Mouse (Mus musculus) A20 (cell line): ENCODE measurements around the gene Mbd3.

Experiments
- DNase-seq: peaks from one replicate; pipeline ENCODE4 v3.0.0-alpha.2; 2011; ENCODE audit warnings: low read depth, low spot score

The Mbd3 gene

DNA sequence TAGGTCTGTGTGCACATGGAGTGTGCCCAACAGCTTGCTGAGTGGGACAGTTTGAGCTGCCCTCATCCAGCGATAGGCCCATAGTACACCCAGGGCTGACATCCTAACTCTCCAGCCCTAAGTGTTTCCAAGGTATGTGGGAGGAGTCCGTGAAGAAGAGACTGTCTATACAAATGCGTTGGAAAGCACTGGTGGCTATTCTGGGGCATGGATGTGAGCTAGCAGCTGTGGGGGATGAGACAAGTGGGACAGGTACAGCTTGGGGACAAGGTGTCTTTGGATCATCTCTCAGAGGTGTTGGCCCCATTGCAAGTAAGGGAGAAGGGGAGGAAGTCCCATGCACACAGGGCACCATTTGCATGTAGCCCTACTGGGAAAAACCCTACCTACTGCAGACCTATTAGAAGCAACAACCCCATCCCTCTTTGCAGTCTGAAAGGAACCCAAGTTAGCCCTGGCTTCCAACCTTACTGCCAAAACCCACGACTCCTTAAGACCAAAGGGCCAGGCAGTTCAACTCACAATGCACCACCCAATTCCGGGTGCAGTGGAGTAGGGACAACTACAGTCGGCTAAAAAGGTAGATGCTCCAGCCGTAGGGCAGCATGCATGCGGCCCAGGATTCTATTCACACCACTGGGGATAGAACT is 1.7 kb downstream of the Mbd3 start:
- peak; percentile 83 for DNase-seq

DNA sequence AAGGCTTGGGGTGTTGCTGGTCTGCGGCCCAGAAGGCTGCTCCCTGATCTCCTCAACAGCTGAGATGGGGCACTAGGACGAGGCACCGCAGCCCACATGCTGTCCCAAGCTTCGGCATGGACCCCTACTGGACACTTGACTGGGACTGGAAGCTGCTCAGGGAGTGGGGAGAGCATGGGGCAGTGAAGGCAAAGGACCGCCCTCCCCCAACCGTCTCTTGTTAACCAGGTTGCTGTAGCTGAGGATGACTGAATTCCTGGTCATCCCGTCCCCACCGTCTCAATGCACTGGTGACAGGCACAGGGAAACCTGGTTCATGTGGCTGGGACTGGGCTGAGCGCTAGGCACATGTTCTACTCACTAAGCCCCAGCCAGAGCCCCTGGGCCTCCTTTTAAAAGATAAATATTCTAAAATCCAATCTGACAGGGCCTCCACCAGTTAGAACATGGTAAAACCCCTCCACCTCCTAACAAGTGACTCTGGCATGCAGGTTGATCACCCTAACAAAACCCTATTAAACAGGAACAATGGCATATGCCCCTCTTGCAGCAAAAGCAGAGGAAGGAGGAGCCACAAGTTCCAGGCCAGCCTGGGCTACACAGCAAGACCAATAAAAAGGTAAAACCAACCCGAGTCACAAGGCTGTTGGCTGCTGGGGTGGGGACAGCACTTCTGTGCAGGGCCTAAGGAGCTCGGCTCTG is 2.4 kb downstream of the Mbd3 start:
- DNase-seq: no peak

DNA sequence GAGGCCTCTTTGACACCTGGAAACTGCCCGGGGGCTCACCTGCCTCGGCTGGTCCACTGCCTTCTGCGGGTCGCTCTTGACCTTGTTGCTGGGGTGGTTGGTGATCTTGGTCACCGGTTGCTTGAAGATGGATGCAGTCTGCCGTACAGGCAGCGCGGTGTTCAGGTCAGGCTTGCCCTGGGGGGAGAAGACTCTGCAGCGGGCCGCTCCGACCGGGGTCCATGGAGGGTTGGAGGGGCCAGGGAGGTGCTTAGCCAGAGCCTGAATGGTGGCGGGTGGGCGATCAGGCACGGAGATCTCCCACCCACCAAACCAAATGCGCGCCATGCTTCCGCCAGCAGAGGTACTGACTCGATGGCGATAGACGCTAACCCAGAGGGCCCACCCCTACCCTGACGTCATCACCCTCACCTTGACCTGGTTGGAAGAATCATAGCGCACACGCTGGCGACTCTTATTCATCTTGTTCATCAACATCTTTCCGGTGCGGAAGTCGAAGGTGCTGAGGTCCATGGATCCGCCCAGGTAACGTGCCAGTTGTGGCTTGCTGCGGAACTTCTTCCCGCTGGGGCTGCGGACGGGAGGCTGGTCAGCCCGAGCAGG is 4.2 kb downstream of the Mbd3 start:
- DNase-seq: no peak

DNA sequence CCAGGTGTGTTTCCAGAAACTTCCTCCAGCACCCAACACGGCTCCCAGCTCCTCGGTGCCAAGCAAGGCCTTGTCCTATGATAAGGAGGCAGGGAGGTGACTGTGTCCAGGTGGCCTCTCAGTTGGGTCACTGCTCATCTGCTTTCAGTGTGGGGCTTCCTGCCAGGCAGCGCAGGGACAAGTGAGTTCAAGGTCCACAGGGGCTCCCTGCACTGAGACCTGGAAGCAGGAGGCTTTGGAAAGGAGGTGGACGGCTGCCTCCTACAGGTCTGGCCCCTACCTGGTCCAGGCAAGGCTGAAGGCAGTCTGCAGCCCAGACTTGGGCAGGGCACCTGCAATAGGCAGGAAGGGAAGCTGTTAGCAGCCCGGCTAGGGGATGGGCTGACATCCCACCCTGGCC is 6.7 kb downstream of the Mbd3 start:
- no peak for DNase-seq

DNA sequence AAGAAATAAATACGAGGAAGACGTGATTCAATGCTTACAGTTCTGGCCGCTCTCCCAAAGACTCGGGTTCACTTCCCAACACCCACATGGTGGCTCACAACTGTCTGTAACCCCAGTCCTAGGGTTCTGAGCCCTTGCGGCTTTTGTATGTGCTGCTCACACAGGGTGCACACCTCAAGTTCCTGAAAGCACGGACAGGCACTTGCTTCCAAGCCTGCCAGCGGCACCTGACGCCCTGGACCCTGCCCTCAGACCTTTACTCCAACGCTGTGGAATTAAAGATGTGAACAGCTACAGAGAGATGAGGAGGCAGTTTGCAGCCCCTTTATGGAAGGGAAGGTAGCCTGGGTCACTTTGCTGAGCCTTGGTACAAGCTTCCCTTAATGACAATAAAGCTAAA is 8.7 kb downstream of the Mbd3 start:
- DNase-seq: no peak

DNA sequence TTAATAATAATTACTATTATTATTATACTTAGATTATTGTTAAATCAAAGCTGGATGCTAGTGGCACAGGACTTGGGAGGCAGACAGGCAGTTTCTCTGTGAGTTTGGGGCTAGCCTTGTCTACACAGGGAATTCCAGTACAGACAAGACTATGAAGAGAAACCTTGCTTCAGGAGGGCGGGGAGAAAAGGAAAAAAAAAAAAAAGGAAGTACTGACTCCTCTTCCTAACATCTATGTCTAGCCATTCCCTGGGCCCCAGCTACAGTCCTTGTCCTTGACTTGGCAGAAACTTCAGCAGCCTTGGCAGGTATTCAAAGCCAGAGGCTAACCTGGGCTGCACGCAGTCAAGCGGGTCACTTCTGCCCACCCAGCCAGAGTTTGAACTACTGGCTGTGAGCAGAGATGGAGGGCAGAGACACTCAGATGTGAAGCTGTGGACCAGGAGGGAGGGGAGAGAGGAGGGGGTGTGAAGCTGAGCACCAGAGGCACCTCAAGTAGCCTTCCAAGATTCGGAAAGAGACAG is 10.1 kb downstream of the Mbd3 start:
- no peak for DNase-seq

DNA sequence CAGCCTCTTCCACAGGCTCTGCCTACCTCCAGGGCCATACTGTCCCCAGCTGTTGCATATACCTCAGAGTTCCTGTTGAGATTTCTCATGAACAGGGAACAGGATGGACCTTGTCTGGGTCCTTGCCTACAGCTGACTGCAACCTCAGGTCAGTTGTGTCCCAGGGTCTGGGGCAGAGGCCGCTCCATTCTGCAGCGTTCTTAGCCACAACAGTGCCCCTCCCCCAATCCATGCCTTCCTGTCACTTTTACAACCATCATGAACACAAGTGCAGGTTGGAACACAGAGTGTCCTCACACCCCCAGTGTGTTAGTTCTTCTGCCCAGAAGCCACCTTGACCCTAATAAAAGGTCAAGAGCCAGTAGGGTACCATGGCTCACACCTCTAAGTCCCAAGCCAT is 10.6 kb downstream of the Mbd3 start:
- no peak for DNase-seq

DNA sequence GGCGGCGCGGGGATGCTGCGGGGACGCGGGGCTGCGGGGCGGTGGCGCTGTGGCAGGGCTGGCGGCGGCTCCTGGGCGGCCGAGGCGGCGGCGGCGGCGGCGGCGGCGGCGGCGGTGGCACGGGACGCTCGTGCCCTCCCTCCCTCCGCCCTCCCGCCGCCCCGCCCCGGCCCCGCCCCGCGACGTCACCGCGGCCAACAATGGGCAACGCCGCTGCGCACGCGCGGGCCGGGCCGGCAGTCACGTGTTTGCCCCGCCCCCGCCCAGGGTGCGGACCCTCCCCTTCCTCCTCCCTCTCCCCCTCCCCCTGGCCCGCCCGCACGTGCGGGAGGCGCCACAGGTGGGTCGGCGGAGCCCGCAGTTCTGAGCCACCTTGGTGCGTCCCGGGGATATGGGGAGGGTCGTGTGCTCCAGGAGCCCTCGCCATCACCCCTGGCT is 11.8 kb downstream of the Mbd3 start, which contains the start of gene Mex3d:
TSS of gene Mex3d (minus strand) at position 138 of the 438 bp plus-strand sequence.
- DNase-seq: peak; percentile 91

DNA sequence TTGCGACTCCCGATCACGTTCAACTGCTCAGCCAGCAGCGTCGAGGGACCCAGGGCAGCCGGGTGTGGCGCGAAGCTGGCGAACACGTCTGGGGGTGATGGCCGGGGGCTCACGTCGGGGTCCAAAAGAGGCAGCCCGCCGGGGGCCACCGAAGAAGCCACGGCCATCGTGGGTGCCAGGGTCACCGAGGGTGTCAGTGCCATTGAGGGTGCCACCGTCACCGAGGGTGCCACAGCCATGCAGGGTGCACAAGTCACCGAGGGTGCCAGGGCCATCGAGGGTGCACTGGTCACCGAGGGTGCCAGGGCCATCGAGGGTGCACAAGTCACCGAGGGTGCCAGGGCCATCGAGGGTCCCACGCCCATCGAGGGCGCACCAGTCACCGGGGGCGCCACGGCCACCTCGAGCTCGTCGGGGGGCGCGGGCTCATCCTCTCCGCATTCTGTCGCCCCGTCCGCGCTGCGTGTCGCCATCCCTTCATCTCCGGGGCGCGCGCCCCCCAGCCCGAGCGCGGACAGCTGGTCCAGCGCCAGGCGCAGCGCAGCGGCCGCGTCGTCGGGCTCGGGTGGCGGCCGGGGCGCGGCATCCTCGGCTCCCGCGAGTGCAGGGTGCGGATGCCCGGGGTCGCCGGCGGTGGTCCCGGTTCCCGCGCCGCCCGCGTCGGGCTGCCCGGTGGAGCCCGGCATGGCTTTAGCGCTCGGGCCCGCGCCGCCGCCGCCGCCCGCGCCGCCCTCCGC is 12.4 kb downstream of the Mbd3 start:
- DNase-seq: no peak

DNA sequence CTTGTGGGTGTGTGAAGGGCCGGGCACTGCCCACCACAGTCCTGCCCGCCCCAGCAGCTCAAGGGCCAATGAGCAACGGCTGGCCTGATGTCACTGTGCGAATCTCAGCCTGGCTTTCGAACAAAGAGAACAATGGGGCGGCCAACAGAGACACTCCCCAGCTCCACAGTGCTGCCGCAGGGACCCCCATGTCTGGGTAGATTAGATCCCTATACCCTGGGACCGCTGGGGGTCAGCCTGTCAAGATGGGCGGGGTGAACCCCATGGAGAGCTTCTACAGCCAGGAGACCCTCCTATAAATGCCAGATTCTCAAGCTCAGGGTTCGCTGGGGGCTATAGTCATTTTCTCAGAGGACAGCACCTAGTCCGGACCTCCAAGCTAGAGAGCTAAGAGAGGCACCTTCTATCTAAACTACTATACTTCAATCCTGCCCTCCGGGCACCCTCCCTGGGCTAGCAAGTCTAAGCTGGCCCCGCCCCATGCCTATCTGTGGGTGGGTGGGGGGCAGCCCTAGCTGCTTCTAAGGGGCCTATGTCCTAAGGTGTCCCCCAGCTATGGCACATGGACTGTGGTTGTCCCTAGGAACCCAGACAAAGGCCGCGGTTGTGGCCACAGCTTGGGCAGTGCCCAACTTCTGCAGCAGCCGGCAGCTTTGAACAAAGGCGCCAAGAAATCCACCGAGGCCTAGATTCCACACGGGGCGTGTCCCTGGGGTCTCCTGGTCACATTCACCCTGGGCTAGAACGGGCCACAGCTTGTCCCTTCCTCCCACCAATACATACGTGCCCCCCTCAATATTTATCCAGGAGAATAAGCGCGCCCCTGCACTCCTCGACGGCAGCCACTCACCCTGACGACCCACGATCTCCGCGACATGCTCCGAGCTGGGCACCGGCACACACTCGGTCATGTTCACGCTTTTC is 13.3 kb downstream of the Mbd3 start:
- no peak for DNase-seq

DNA sequence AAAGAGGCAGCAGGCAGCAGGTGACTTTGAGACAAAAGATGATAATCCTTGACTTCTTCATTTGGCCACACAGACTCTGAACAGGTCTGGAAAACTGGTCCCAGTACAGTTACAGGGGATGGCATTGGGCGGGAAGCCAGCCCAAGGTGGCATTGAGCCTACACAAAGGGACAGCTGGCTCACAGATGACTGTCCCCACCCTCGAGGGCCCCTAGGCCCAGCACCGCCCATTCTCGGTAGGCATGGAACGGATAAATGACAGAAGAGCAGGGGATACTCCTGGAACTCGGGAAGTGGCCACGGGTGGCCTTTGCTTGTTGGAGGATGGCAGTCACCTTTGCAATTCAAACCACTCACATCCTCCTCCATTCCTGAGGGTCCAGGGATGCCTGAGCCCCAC is 14.0 kb downstream of the Mbd3 start:
- no peak for DNase-seq

DNA sequence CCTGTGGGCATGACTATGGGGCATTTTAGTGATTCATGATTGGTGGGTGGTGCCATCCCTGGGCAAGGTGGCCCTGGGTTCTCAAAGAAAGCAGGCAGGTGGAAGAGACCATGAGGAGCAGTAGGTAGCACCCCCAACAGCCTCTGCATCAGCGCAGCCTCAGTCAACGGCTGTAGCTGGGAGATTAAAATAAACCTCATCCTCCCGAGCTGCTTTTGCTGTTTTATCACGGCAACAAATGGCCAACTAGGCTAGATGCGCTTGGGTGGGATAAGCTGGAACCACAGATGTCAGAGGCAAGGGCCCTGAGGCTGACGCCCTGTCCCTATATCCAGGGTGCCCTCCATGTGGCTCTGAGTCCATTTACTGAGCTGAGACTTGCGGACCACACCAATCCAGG is 14.6 kb downstream of the Mbd3 start:
- DNase-seq: no peak

DNA sequence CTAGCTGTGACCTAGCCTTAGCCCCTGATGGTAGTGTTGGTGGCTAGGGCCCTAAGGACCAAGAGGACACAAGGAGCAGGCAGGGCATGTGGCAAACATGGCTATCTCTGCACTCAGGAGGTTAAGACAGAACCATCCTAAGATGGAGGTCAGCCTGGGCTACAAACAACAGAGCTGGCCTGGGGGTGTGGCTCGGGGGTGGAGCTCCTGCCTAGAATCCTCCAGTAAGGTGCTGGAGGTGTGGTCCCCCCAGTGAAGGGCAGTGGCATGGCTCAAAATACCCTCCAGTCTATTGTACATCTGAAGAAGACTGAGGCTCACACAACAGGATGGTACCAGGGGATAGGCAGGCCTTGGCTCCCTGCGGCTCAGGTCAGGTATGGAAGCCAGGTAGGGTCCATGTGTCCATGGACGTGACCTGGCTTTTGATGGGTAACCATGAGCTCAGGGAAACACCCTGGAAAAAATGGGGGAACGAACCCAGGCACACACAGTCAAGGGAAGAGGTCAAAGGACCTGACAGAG is 15.2 kb downstream of the Mbd3 start:
- DNase-seq: peak; percentile 47

DNA sequence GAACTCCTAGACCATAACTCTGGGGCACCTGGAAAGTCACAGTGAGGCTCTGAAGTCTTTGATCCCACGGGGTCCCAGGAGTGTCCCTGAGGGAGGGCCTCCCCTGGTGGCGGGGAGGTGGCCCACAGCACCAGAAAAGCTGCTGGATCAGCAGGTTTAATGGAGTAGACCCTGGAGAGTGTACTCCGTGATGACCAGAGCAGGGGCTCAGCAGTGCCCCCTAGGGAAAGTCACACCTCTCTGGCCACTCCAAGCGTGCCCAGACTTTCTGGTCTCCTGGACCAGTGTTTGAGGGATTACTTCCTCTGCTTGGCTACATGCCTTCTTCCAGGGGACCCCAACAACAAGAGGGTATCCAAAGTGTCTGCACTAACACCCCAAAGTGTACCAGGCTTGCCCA is 15.9 kb downstream of the Mbd3 start:
- DNase-seq: no peak

DNA sequence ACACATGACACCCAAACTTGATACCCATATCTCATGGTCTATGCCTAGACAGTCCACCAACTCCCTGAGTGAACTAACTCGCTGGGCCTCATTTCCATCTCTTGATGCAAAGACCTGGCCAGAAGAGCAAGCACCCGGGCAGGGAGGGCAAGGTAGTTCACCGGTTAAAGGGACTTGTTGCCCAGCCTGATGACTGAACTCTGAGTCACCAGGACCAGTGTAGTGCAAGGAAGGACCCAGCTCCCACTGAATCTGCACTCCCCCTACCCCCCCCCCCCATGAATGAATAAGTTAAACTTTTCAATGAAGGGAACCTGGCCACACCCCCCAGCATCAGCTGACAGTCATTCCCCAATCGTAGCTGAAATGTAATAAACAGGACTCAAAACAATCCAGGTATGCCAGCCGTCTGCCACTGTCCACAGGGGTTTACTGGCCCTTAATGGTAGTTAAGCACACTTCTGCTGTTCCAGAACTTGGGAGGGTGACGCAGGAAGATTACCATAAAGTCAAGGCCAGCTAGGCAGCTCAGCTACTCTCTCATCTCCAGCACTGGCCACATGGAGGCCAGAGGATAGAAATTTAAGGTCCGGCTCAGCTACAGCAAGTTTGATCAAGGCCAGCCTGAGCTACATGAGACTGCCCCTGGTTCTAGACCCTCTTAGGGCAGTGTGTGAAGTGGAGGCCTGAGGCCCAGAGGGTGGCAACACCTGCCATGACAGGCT is 16.5 kb downstream of the Mbd3 start:
- DNase-seq: no peak

DNA sequence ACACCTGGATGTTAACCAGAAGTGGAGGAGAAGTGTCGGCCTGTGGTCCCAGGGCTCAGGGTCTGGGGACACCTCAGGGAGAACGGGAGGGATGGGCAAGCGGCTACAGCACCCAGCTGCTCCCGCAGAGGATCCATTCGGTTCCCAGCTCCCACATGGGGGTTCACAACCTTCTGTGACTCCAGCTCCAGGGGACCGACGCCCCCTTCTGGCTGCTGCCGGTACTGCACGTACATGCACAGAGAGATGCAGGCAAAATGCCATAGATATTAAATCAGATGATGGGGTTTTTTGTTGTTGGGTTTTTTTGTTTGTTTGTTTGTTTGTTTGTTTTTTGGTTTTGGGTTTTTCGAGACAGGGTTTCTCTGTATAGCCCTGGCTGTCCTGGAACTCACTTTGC is 21.6 kb downstream of the Mbd3 start:
- DNase-seq: peak; percentile 34

DNA sequence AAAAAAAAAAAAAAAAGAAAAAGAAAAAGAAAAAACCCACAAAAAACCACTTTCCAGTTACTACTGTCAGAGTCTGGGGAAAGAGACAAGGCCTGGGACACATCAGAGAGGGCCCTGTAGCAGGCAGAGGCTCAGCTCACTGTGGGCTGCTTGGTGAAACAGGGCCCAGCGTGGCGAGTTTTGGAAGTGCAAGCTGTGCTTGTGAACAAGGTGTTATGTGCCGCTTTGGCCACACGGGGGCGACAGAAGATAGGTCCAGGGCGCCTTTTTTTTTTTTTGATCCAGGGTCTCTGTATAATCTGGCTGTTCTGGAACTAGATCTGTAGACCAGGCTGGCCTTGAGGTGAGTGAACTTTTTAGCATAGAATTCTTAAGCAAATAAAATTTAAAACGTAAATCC is 23.2 kb downstream of the Mbd3 start:
- DNase-seq: peak; percentile 92

DNA sequence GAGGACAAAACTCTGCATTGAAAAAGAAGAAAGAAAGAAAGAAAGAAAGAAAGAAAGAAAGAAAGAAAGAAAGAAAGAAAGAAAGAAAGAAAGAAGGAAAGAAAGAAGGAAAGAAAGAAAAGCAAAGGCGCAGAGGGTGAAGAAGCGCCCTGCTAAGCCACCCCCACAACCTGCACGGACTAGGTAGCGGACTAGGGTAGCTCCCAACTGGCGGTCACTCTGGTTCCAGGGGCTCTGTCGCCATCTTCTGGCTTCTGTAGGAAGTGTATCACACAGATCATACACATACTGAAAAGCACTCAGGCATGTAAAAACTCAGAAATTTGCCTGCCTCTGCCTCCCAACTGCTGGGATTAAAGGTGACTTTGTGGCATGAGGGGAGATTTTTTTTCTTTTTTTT is 25.3 kb downstream of the Mbd3 start:
- peak; percentile 88 for DNase-seq

DNA sequence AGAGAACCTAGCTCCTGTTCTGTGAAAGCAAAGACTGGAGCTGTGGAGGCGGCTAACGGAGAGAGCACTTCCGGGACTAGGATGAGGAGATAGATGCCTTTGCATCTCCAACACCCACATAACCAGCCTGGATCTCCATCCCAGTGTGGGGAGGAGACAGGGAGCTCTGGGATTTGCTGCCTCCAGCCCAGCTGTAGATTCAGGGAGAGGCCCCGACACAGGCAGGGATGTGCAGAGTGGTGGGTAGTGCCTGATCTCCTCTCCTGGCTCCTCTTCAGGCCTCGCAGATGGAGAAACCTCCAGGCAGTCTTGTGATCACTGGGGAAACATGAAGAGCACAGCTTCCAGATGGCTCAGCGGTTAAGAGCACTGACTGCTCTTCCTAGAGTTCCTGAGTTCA is 26.6 kb downstream of the Mbd3 start:
- DNase-seq: no peak

DNA sequence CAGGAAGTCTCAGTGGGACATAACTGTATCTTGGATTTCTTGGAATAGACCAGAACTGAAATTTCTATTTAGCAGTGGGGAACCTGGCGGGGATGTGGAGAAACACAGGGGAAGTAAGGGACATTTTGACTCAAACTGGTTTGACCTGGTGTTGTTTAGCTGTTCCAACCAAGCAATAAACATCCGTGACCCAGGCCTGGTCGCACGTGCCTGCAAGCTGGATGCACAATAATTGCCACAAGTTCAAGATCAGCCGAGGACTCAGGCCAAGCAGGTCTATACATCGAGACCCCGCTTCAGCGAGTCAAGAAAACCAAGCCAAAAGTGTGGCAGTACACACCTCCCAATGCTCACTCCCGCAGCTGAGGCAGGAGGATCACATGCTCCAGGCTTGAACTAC is 27.4 kb downstream of the Mbd3 start:
- no peak for DNase-seq
